Mouse (Mus musculus): Measurements from ENCODE around the gene Acsf3.

The Acsf3 gene

DNA sequence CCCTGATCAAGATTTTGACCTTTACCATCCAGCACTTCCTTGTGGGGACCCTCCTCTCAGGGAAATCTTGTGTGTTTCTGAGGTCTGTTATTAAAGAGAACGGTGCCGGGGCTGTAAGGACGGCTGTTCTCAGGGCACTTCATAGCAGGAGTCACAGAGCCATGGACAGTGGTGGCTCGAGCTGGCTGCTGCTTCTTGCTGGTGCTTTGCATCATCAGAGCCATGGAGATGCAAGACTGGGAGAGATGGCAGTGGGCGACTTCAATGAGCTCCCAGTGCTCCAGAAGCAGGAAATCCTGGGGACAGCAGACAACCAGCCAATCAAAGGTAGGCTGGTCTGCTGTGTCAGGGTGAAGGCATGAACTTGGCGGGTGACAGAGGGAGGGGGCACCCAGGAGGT, 14.2 kb upstream of the Acsf3 start:
- no peak for DNase-seq (ENCODE audit: low read depth, low spot score)

GRCm38 (mm10) chr8:122762731-122763266, 12.5 kb upstream of the Acsf3 start:
- no peak for DNase-seq (ENCODE audit: low read depth, low spot score)

DNA sequence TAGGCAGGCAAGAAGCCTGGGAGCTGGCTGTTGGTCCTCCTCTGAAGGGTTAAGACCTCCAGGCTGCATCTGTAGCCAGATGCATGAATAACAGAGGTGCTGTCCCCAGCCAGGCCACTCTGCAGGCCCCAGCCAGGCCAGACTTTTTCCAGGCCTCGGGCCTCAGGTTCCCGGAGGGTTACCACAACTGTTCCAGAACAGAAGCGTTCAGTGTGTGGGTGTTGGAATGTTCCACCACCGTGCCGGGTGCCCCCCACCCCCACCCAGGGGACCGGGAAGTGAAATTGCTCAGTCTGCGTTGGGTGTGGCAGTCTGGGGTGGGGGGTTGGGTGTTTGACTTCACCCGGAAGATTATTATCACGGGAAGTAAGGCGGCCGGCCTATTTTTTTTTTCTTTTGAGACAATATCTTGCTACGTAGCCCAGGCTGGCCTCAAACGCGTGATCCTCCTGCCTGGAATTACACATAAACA, 12.0 kb upstream of the Acsf3 start:
- DNase-seq (ENCODE audit: low read depth, low spot score): no peak

- DNase-seq (ENCODE audit: low read depth, low spot score): no peak
These were observed 10.4 kb upstream of the Acsf3 start for GRCm38 (mm10) chr8:122764790-122765474.

- no peak for DNase-seq (ENCODE audit: low read depth, low spot score)
These were observed 9.1 kb upstream of the Acsf3 start for GRCm38 (mm10) chr8:122766189-122766588.

DNA sequence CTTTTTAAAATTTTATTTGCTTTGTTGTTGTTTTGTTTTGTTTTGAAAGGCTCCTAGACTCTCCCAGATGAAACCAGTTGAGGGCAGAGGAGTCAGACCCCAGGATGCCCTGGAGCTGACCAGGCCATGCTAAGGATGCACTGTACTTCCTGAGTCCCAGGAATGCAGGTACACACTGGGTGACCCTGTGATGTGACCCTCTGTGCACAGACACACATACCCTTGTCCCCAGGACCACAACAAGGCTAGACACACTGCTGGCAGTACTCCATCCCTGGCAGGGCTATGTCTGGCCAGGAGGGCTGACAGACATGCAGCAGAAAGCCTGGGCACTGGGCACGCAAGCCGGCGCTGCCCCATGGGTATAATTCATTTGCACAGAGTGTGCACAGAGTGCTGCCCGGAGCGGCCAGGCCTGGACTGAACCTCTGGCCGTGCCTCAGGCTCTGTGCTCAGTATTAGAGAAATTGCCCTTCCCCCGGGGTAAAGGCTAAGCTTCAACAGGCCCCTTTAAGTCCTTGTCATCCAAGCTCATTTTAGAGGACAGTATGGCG, 8.6 kb upstream of the Acsf3 start:
- DNase-seq (ENCODE audit: low read depth, low spot score): no peak

GRCm38 (mm10) chr8:122767229-122767628, 8.1 kb upstream of the Acsf3 start:
- DNase-seq (ENCODE audit: low read depth, low spot score): no peak

DNA sequence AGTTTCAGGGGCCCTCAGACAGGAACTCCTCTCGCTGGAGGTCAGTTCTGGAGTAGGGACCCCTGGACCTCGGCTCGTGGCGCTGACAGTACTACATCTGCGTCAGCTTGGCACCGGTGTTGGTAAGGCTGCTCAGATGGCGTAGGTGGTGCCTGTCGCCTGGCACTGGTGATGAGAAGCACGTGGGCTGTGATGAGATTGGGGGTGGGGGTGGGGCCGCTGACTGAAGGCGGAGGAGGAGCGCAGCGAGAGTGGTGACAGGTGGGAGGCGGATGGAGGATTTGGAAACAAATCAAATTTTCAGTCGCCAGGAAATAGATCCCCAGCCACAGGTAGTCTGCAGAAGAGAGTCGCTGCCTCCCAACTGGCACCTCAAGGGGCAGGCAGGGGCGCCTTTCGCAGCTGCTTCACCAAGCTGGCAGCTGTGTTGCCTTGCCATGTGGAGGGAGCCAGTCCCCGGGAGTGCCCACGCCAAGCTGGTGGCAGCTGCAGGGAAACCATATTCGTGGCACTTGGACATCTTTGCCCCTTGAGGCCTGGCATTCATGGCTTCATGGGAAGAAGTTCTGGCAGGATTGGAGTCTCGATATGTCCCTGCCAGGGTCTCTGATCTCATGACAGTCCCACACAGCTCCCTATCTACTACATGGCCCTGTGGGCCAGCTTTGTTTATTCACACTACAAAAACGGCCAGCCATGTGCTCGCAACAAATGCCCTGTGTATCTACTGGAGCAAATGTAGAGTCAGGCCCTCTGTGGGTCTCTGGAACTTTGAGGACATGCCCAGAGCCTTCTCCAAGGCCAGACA, 5.8 kb upstream of the Acsf3 start:
- peak; percentile 77 for DNase-seq (ENCODE audit: low read depth, low spot score)

GRCm38 (mm10) chr8:122772431-122773060, 2.7 kb upstream of the Acsf3 start:
- no peak for DNase-seq (ENCODE audit: low read depth, low spot score)

DNA sequence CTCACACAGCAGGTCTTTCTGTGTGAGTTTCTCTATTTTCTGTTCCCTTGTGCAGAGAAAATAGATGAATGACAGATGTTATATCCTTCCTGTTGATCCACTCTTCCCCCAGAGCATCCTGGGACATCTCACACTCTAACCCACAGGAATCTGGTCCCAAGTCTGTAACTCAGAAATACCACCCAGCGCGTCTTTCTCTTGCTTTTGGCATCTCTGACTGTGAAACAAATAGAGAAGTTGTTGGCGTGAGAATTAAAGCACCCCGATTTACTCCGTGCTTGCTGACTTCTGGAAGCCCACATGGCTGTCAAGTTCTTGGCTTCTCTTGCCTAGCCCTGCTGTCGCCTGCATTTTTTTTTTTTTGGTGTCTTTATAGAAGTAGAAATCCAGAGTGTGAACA, 2.4 kb downstream of the Acsf3 start:
- DNase-seq (ENCODE audit: low read depth, low spot score): peak; percentile 36

- DNase-seq (ENCODE audit: low read depth, low spot score): no peak
These were observed 3.5 kb downstream of the Acsf3 start for GRCm38 (mm10) chr8:122778703-122779239.

GRCm38 (mm10) chr8:122779255-122779654, 4.0 kb downstream of the Acsf3 start:
- no peak for DNase-seq (ENCODE audit: low read depth, low spot score)

GRCm38 (mm10) chr8:122784756-122785155, 9.5 kb downstream of the Acsf3 start:
- DNase-seq (ENCODE audit: low read depth, low spot score): no peak

GRCm38 (mm10) chr8:122789796-122790195, 14.5 kb downstream of the Acsf3 start:
- no peak for DNase-seq (ENCODE audit: low read depth, low spot score)

GRCm38 (mm10) chr8:122793375-122794174, 18.3 kb downstream of the Acsf3 start:
- no peak for DNase-seq (ENCODE audit: low read depth, low spot score)

DNA sequence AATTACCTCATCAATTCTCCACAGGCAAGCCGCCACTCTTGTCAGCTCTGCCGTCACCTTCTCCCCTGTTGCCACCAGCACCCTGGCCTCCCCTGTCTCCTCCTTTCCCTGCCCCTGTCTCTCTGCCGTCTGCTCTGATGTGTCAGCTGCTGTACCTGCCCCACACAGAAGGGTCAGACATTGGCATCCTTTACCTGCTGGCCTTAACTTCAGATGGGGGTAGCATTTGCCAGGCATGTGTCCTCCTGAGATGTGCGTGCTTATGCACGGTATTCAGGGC, 18.8 kb downstream of the Acsf3 start:
- DNase-seq (ENCODE audit: low read depth, low spot score): no peak

GRCm38 (mm10) chr8:122803906-122804761, 28.8 kb downstream of the Acsf3 start:
- no peak for DNase-seq (ENCODE audit: low read depth, low spot score)

DNA sequence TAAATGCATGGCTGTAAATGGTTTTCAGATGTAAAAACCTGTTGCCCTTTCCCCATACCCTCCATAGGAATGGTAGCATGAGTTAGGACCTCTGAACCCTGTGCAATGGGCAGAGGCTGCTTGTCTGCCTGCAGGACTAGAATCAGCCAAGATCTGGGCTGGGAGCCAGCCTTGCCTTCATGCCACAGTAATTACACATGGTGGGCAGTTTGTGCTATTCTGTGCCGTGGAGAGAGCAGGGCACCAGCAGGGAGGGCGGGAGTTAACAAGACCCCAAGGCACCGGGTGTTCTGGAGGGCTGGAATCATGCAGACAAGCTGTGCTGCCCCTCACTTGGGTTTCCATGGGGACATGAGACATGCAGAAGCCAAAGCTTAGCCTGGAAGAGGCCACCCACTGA, 30.1 kb downstream of the Acsf3 start:
- no peak for DNase-seq (ENCODE audit: low read depth, low spot score)

DNA sequence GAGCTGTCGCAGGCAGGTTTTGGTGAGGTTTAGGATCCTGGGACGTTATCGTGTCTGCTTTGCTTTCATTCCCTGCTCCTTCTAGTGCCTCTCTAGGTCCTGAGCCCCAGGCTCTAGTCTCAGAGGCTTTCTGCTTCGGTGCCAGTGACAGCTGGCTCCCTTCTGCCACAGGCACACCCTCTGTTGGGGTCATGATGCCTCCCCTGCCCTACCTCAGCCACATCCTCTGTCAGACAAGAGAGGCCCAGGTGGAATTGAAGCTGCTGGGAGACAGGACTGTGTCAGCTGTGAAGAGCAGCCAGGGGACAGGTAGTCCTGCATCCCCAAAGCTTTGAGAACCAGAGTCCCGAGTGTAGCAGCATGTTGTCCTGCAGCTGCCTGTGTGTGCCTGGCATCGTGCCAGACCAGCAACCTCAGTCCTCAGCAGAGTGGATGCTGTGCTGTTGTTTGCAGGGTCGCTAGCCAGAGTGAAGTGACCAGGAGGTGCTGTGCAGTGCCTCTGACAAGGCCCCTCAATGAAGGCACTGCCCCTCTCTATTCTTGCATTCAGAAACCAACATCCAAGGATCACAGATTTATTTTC, 31.8 kb downstream of the Acsf3 start:
- DNase-seq (ENCODE audit: low read depth, low spot score): no peak

GRCm38 (mm10) chr8:122807907-122808306, 32.6 kb downstream of the Acsf3 start:
- DNase-seq (ENCODE audit: low read depth, low spot score): no peak

Measured in telencephalon, adult 2 months (tissue).